Mouse (Mus musculus): Measurements from ENCODE around the gene Fes. TPM values are rescaled to one million over a fixed set of nuclear protein-coding genes. Genes with fewer than 3 reads are reported as not detected.

Gene Fes
- polyA plus RNA-seq, 1 experiment from 2014 or later, result 11.3 TPM

DNA sequence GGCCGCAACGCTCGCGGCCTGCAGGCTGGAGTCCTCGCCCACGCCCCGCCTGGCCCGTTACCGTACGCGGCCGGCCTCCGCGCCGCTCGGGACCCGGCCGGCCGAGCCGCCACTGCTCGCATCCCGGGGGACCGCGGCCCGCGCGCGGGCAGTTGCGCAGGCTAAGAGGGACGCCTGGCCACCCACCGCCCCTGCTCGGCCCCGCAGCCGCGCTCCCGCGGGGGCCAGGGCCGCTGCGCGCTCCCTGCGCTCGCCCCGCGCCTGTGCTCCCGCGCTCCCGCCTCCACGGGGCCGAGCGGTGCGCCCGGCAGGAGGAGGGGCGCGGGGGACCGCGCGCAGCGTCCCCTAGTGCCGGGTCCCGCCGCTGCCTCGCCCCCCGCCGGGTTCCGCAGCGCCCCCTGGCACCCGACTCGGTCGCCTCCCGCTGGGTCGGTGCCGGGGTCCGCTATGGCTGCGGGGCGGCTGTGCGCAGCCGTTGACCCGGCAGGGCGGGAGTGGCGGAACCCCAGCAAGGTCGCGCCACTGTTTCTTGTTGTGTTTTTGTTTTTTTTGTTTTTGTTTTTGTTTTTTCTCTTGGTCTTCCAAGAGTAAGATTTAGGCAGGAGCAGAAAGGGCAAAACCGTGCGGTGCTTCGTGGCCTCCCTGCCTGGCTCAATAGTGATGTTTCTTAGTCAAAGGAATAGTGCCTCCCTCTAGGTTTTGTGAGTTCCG, 16.6 kb downstream of the Fes start, which contains the start of gene Man2a2:
Man2a2 (minus strand) TSS at position 335 of the 711 bp plus-strand sequence.
- H3K27me3 ChIP-seq, result 0 out of 2 replicates have a peak, but pooled peaks cover 6% of the 10 kb centered on the region
- peak within 1 kb of the TSS; percentile 81 for H3K27ac ChIP-seq (replicated peaks)
- H3K9me3 ChIP-seq, result no peaks in the 10 kb centered on the region
- H3K4me1 ChIP-seq, result peaks cover 12% of the 10 kb centered on the region
- peak within 1 kb of the TSS; percentile 90 for H3K9ac ChIP-seq (replicated peaks)
- peaks cover 24% of the 10 kb centered on the region for H3K36me3 ChIP-seq
- 1% methylated on average over 41 of the region's 86 CpGs for WGBS
- peak within 1 kb of the TSS; percentile 91 for H3K4me3 ChIP-seq
- peak within 1 kb of the TSS; percentile 82 for H3K4me2 ChIP-seq (replicated peaks)
- ATAC-seq (ENCODE audit: low FRiP score, low read depth), result peak; percentile 75

- H3K4me1 ChIP-seq, result peaks cover 12% of the 10 kb centered on the region
- peak overlapping the region; percentile 81 for H3K27ac ChIP-seq (replicated peaks)
Observed at GRCm38 (mm10) chr7:80370649-80371040, 17.1 kb downstream of the Fes start.

GRCm38 (mm10) chr7:80369967-80370431, 17.7 kb downstream of the Fes start:
- no peak for ATAC-seq (ENCODE audit: low FRiP score, low read depth)
- Histone ChIP-seq H3K27me3 (0 out of 2 replicates have a peak, but pooled peaks cover 6% of the 10 kb centered on the region), H3K4me1 (peaks cover 12% of the 10 kb centered on the region), H3K9ac (replicated peaks) (peak overlapping the region; percentile 90), H3K4me3 (peak overlapping the region; percentile 91), H3K27ac (replicated peaks) (peak overlapping the region; percentile 81; the same call in 1 of the 2 replicates), H3K36me3 (peaks cover 36% of the 10 kb centered on the region), H3K9me3 (no peaks in the 10 kb centered on the region), H3K4me2 (replicated peaks) (peak overlapping the region; percentile 82)
- 61% methylated on average over 4 of the region's 4 CpGs for WGBS

More at GRCm38 (mm10) chr7:80370649-80371040, 17.1 kb downstream of the Fes start:
- ATAC-seq (ENCODE audit: low FRiP score, low read depth), result peak; percentile 36
- Histone ChIP-seq H3K9me3 (no peaks in the 10 kb centered on the region), H3K27me3 (0 out of 2 replicates have a peak, but pooled peaks cover 6% of the 10 kb centered on the region), H3K9ac (replicated peaks) (peak overlapping the region; percentile 90), H3K4me3 (peak overlapping the region; percentile 91), H3K36me3 (peaks cover 30% of the 10 kb centered on the region), H3K4me2 (replicated peaks) (peak overlapping the region; percentile 82)
- WGBS, result under 1% methylated on average over 31 of the region's 31 CpGs

- WGBS, result 74% methylated on average over 5 of the region's 5 CpGs
- Histone ChIP-seq H3K4me3 (peak overlapping the region; percentile 91; the same call in 1 of the 2 replicates), H3K9ac (replicated peaks) (no peak overlapping the region)
Observed at GRCm38 (mm10) chr7:80369461-80369860, 18.3 kb downstream of the Fes start.

DNA sequence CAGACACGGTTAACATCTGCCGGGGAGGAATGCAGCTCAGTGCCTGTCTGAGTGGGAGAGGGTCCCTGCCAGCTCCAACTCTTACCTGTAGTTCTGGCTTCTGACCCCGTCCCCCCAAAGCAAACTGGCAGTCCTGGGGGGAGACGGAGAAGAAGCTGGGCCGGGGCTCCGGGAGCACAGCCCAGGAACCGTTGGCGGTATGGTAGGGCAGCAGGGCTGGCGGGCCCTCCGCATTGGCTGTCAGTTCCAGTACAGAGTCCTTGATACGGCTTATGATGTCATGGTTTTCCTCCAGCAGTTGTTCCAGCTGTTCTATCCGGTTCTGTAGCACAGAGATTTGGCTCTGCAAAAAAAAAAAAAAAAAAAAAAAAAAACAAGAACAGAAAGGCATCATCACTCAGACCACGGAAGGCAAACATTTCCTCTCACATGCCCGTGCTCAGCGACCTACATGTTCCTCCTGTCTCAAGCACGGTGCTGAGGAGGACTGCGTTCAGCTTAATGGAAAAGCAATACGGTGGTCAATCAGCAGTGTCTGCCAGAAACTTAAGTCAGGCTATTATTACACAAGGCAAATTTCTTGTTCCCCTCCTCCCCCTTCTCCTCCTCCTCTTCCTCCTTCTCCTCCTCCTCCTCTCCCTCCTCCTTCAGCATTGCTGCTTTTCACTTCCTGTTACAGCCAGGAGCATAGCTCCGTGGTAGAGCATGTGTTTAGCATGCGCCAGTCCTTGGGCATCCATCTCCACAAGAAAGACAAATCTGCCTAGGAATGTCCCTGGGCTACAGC, 18.9 kb downstream of the Fes start:
- Histone ChIP-seq H3K9me3 (no peaks in the 10 kb centered on the region), H3K27ac (replicated peaks) (no peak overlapping the region), H3K27me3 (no peaks in the 10 kb centered on the region), H3K4me3 (no peak overlapping the region), H3K4me2 (replicated peaks) (0 out of 2 replicates have a peak overlapping the region, but pooled peaks have one; percentile 2), H3K36me3 (peaks cover 48% of the 10 kb centered on the region), H3K9ac (replicated peaks) (no peak overlapping the region), H3K4me1 (peaks cover 12% of the 10 kb centered on the region)
- WGBS, result 88% methylated on average over 20 of the region's 20 CpGs
- no peak for ATAC-seq (ENCODE audit: low FRiP score, low read depth)

More at GRCm38 (mm10) chr7:80369461-80369860, 18.3 kb downstream of the Fes start:
- Histone ChIP-seq H3K27me3 (0 out of 2 replicates have a peak, but pooled peaks cover 5% of the 10 kb centered on the region), H3K4me1 (peaks cover 12% of the 10 kb centered on the region), H3K27ac (replicated peaks) (no peak overlapping the region), H3K9me3 (no peaks in the 10 kb centered on the region), H3K4me2 (replicated peaks) (peak overlapping the region; percentile 82; the same call in 1 of the 2 replicates), H3K36me3 (peaks cover 42% of the 10 kb centered on the region)
- ATAC-seq (ENCODE audit: low FRiP score, low read depth), result no peak

DNA sequence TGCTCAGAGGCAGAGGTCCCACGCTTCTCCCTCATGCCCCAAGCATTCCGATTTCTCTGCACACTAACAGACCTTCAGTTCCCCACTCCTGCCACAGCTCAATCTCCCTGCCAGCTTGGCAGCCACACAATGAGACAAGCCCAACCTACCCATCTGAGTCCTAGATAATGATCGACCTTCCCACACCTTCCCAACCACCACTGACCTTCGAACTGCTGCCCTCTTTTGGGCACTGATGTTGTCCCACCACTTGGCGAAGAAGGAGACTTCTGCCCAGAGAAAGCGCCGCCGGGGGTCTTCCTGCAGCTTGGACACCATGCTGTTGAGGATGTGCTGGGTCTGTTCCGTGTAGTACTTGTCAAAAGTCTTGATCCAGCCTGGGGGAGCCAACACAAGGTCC, 19.7 kb downstream of the Fes start:
- no peak overlapping the region for H3K4me2 ChIP-seq (replicated peaks)
- H3K9ac ChIP-seq (replicated peaks), result no peak overlapping the region
- peaks cover 12% of the 10 kb centered on the region for H3K4me1 ChIP-seq
- H3K27ac ChIP-seq (replicated peaks), result no peak overlapping the region
- H3K9me3 ChIP-seq, result no peaks in the 10 kb centered on the region
- H3K4me3 ChIP-seq, result no peak overlapping the region
- H3K36me3 ChIP-seq, result peaks cover 56% of the 10 kb centered on the region
- ATAC-seq (ENCODE audit: low FRiP score, low read depth), result no peak
- H3K27me3 ChIP-seq, result no peaks in the 10 kb centered on the region
- 90% methylated on average over 9 of the region's 9 CpGs for WGBS

DNA sequence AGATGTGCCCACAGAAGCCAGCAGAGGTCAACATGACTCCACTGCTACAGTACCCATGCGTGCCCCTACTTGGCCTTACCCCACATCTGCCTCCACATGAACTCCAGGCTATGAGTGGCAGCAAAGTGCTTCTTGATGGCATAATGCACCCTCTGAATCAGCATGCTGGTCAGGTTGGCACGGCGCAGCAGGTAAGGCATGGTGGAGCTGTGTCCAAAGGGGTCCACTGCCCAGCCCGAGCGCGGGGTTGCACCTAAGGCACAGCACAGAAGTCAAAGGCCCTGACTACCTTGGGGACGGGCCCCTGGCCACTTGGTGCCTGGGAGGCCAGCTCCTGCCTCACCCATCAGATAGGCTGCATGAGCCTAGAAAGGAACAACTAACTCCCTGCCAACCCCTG, 20.5 kb downstream of the Fes start:
- Histone ChIP-seq H3K4me2 (replicated peaks) (no peak overlapping the region), H3K4me1 (peaks cover 12% of the 10 kb centered on the region), H3K9me3 (no peaks in the 10 kb centered on the region), H3K27ac (replicated peaks) (no peak overlapping the region), H3K27me3 (no peaks in the 10 kb centered on the region), H3K4me3 (no peak overlapping the region), H3K36me3 (peaks cover 64% of the 10 kb centered on the region), H3K9ac (replicated peaks) (no peak overlapping the region)
- no peak for ATAC-seq (ENCODE audit: low FRiP score, low read depth)
- 98% methylated on average over 7 of the region's 7 CpGs for WGBS

GRCm38 (mm10) chr7:80365759-80366158, 22.0 kb downstream of the Fes start:
- H3K4me3 ChIP-seq, result no peak overlapping the region
- H3K27me3 ChIP-seq, result no peaks in the 10 kb centered on the region
- H3K4me1 ChIP-seq, result peaks cover 12% of the 10 kb centered on the region
- WGBS, result 98% methylated on average over 2 of the region's 2 CpGs
- no peak overlapping the region for H3K27ac ChIP-seq (replicated peaks)
- peaks cover 79% of the 10 kb centered on the region for H3K36me3 ChIP-seq
- no peak overlapping the region for H3K4me2 ChIP-seq (replicated peaks)
- H3K9me3 ChIP-seq, result no peaks in the 10 kb centered on the region
- ATAC-seq (ENCODE audit: low FRiP score, low read depth), result no peak
- no peak overlapping the region for H3K9ac ChIP-seq (replicated peaks)

- no peak overlapping the region for H3K27ac ChIP-seq (replicated peaks)
- ATAC-seq (ENCODE audit: low FRiP score, low read depth), result no peak
- no peak overlapping the region for H3K4me2 ChIP-seq (replicated peaks)
- no peak overlapping the region for H3K4me3 ChIP-seq
- peaks cover 94% of the 10 kb centered on the region for H3K36me3 ChIP-seq
- H3K27me3 ChIP-seq, result no peaks in the 10 kb centered on the region
- peaks cover 12% of the 10 kb centered on the region for H3K4me1 ChIP-seq
- H3K9me3 ChIP-seq, result no peaks in the 10 kb centered on the region
- H3K9ac ChIP-seq (replicated peaks), result no peak overlapping the region
- 79% methylated on average over 3 of the region's 3 CpGs for WGBS
Observed at GRCm38 (mm10) chr7:80360435-80360834, 27.3 kb downstream of the Fes start.

GRCm38 (mm10) chr7:80358039-80358438, 29.7 kb downstream of the Fes start:
- 73% methylated on average over 4 of the region's 4 CpGs for WGBS
- Histone ChIP-seq H3K4me1 (peaks cover 12% of the 10 kb centered on the region), H3K9me3 (no peaks in the 10 kb centered on the region), H3K4me3 (no peak overlapping the region), H3K27me3 (no peaks in the 10 kb centered on the region), H3K9ac (replicated peaks) (no peak overlapping the region), H3K27ac (replicated peaks) (no peak overlapping the region), H3K4me2 (replicated peaks) (no peak overlapping the region), H3K36me3 (peaks cover 86% of the 10 kb centered on the region)
- ATAC-seq (ENCODE audit: low FRiP score, low read depth), result no peak

- no peaks in the 10 kb centered on the region for H3K9me3 ChIP-seq
- peaks cover 12% of the 10 kb centered on the region for H3K4me1 ChIP-seq
- no peak overlapping the region for H3K4me2 ChIP-seq (replicated peaks)
- peak overlapping the region; percentile 28; the same call in 1 of the 2 replicates for H3K9ac ChIP-seq (replicated peaks)
- 24% methylated on average over 8 of the region's 8 CpGs for WGBS
- no peak for ATAC-seq (ENCODE audit: low FRiP score, low read depth)
- no peaks in the 10 kb centered on the region for H3K27me3 ChIP-seq
- peak overlapping the region; percentile 68 for H3K27ac ChIP-seq (replicated peaks)
- H3K4me3 ChIP-seq, result no peak overlapping the region
- peaks cover 86% of the 10 kb centered on the region for H3K36me3 ChIP-seq
Observed at GRCm38 (mm10) chr7:80357156-80357555, 30.6 kb downstream of the Fes start.
